14 mouse cellular contexts compared by ENCODE assay signal in genomic region chr12:25248681-25249366, GRCm38 (mm10).
DNase-seq lines count a peak whose midpoint lies in the region; ATAC-seq and TF ChIP-seq lines count a peak whose summit lies in the region.
"Had no signal": no experiment of that assay in that cellular context is flagged by ENCODE, and none has a peak within 500 bp of the region (broad histone marks: within the 10 kb centered on the region; RNA-seq: fewer than 3 reads in every experiment).

No protein-coding gene starts in this region.

- peak overlapping the region; percentile 15; the same call in 1 of the 2 replicates for H3K4me2 ChIP-seq in liver, postnatal 0 days (ENCODE audit: low read depth, low read length)
- H3K4me2 ChIP-seq in liver, embryonic 12.5 days = no peak overlapping the region
- no peak overlapping the region for H3K4me2 ChIP-seq in stomach, postnatal 0 days (replicated peaks; ENCODE audit: low read depth)
- H3K4me2 ChIP-seq: heart, embryonic 15.5 days had no signal

- no peak for TF ChIP-seq EP300 in liver, postnatal 0 days (IDR thresholded peaks at IDR 0.05; ENCODE audit: low read depth)
- TF ChIP-seq EP300 in stomach, postnatal 0 days (optimal IDR thresholded peaks at IDR 0.05) = no peak

- WGBS in liver, postnatal 0 days (ENCODE audit: insufficient replicate concordance) = 56% methylated on average over 13 of the region's 13 CpGs
- 71% methylated on average over 13 of the region's 13 CpGs for WGBS in liver, embryonic 12.5 days (ENCODE audit: insufficient replicate concordance)
- WGBS in lung, adult 2 months = 33% methylated on average over 13 of the region's 13 CpGs
- WGBS in stomach, postnatal 0 days = 63% methylated on average over 13 of the region's 13 CpGs

- H3K27me3 ChIP-seq in liver, postnatal 0 days (ENCODE audit: insufficient read depth, low read length) = no peaks in the 10 kb centered on the region
- H3K27me3 ChIP-seq in liver, embryonic 12.5 days (replicated peaks) = 0 out of 2 replicates have a peak, but pooled peaks cover 3% of the 10 kb centered on the region
- no peaks in the 10 kb centered on the region for H3K27me3 ChIP-seq in stomach, postnatal 0 days (ENCODE audit: control insufficient read depth, insufficient read depth, low read length)
- H3K27me3 ChIP-seq: heart, embryonic 15.5 days had no signal

- H3K36me3 ChIP-seq in liver, postnatal 0 days (replicated peaks; ENCODE audit: insufficient read depth, low read length) = no peaks in the 10 kb centered on the region
- H3K36me3 ChIP-seq in liver, embryonic 12.5 days = no peaks in the 10 kb centered on the region
- no peaks in the 10 kb centered on the region for H3K36me3 ChIP-seq in stomach, postnatal 0 days (ENCODE audit: control insufficient read depth, insufficient read depth, low read length)
- H3K36me3 ChIP-seq: heart, embryonic 15.5 days had no signal

- no peak for TF ChIP-seq CTCF in liver, postnatal 0 days (IDR thresholded peaks at IDR 0.05; ENCODE audit: low read depth)
- no peak for TF ChIP-seq CTCF in lung, adult 2 months (IDR thresholded peaks at IDR 0.05; ENCODE audit: insufficient read depth, low read length)
- TF ChIP-seq CTCF in stomach, postnatal 0 days (IDR thresholded peaks at IDR 0.05; ENCODE audit: low read depth) = no peak

- no peak overlapping the region for H3K9ac ChIP-seq in liver, postnatal 0 days (replicated peaks)
- no peak overlapping the region for H3K9ac ChIP-seq in liver, embryonic 12.5 days
- 0 out of 2 replicates have a peak overlapping the region, but pooled peaks have one; percentile 31 for H3K9ac ChIP-seq in stomach, postnatal 0 days (ENCODE audit: low read length)
- H3K9ac ChIP-seq: heart, embryonic 15.5 days; liver, embryonic 14.5 days had no signal

- no peaks in the 10 kb centered on the region for H3K9me3 ChIP-seq in liver, postnatal 0 days (ENCODE audit: low read length)
- no peaks in the 10 kb centered on the region for H3K9me3 ChIP-seq in liver, embryonic 12.5 days (replicated peaks)
- H3K9me3 ChIP-seq in stomach, postnatal 0 days (ENCODE audit: control insufficient read depth, low read length) = 0 out of 2 replicates have a peak, but pooled peaks cover 2% of the 10 kb centered on the region
- H3K9me3 ChIP-seq: heart, embryonic 15.5 days had no signal

- peaks cover 12% of the 10 kb centered on the region for H3K4me1 ChIP-seq in liver, postnatal 0 days (ENCODE audit: insufficient read depth)
- H3K4me1 ChIP-seq in liver, embryonic 12.5 days = 0 out of 2 replicates have a peak, but pooled peaks cover 10% of the 10 kb centered on the region
- peaks cover 5% of the 10 kb centered on the region; the same call in 1 of the 2 replicates for H3K4me1 ChIP-seq in lung, adult 2 months (ENCODE audit: control insufficient read depth, insufficient read depth, low read length)
- no peaks in the 10 kb centered on the region for H3K4me1 ChIP-seq in stomach, postnatal 0 days (replicated peaks; ENCODE audit: control insufficient read depth, insufficient read depth)

- 0 out of 2 replicates have a peak, but pooled peaks have one; percentile 12 for ATAC-seq in liver, postnatal 0 days
- ATAC-seq in liver, embryonic 12.5 days = no peak
- no peak for ATAC-seq in stomach, postnatal 0 days (ENCODE audit: low FRiP score, low TSS enrichment)
- no peak for ATAC-seq in frontal cortex, adult (ENCODE audit: low TSS enrichment)
- ATAC-seq: forebrain, embryonic 14.5 days had no signal

- no peak for TF ChIP-seq POLR2A in lung, adult 2 months (IDR thresholded peaks at IDR 0.05; ENCODE audit: borderline replicate concordance, extremely low read depth, low read depth, low read length)

- no peak overlapping the region for H3K4me3 ChIP-seq in liver, postnatal 0 days (ENCODE audit: low read depth, low read length)
- no peak overlapping the region for H3K4me3 ChIP-seq in liver, embryonic 12.5 days
- H3K4me3 ChIP-seq in lung, adult 2 months (replicated peaks; ENCODE audit: extremely low read depth, low read depth, low read length) = peak overlapping the region; percentile 6
- no peak overlapping the region for H3K4me3 ChIP-seq in stomach, postnatal 0 days (ENCODE audit: low read depth, low read length)
- H3K4me3 ChIP-seq: heart, embryonic 15.5 days had no signal

- peak; percentile 41 for DNase-seq in adrenal gland, postnatal 10 days
- no peak for DNase-seq in adrenal gland, postnatal 4 days (ENCODE audit: low spot score in 2 of 2)
- no peak for DNase-seq in liver, postnatal 0 days
- no peak for DNase-seq in lung, adult 2 months
- no peak for DNase-seq in stomach, postnatal 0 days (ENCODE audit: low spot score)
- DNase-seq in frontal cortex, adult 2 months (ENCODE audit: extremely low spot score in 1 of 2, low spot score in 1 of 2) = no peak
- DNase-seq: cerebellum, postnatal 36 days; right cerebral cortex, postnatal 14 days; thymus, postnatal 4 days had no signal

- no peak overlapping the region for H3K27ac ChIP-seq in liver, postnatal 0 days (ENCODE audit: low read depth)
- H3K27ac ChIP-seq in liver, embryonic 12.5 days = no peak overlapping the region
- no peak overlapping the region for H3K27ac ChIP-seq in stomach, postnatal 0 days (replicated peaks)
- H3K27ac ChIP-seq: heart, embryonic 15.5 days; liver, embryonic 14.5 days had no signal
